Mouse (Mus musculus) kidney, adult 8-10 months (tissue): ENCODE measurements around the gene Rac3.
"Not testable (repeated sequence)": the region's sequence is repeated elsewhere in the genome, so short reads cannot be mapped to it uniquely, and the experiment has no call there.

Experiments
- DNase-seq, 2 experiments: peaks; one replicate each; pipeline ENCODE4 v3.0.0; 2022

Gene Rac3

DNA sequence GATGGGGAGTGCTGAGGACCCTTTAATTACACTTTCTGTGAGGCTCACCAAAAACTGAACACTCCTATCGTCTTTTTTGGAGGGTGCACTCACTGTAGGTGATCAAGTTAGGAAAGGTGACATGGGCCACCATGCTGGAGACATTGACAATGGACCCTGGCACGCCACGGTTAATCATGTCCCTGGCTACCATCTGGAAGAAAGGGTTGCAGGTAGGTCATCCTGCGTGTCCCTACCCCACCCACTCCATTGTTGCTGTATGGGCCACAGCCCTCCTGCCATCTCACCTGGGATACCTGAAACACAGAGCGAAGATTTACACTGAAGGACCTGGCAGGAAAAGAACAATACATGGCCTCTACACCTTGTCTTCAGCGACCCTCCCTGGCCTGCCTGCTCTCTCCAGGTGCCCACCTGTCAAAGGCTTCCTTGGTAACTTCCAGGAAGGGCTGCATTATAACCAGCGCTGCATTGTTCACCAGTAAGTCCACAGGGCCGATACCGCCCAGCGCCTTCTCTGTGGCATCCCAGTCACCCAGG, 9.1 kb downstream of the Rac3 start:
- no peak for DNase-seq

DNA sequence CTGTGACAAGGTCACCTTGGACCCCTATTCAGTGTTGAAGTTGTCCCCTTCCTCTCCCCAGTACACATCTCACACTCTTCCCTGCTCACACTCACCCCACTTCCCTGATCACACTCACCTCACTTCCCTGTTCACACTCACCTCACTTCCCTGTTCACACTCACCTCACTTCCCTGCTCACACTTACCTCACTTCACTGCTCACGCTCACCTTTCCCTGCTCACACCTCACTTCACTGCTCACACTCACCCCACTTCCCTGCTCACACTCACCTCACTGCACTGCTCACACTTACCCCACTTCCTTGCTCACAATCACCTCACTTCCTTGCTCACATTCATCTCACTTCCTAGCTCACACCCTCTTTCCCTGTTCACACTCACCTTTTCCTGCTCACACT, 10.1 kb downstream of the Rac3 start:
- DNase-seq: no peak

- no peak for DNase-seq
Measured at GRCm38 (mm10) chr11:120731858-120732680, 10.8 kb downstream of the Rac3 start, which contains the start of gene Cbr2. Gene Cbr2 (minus strand): TSS chr11:120732114.

DNA sequence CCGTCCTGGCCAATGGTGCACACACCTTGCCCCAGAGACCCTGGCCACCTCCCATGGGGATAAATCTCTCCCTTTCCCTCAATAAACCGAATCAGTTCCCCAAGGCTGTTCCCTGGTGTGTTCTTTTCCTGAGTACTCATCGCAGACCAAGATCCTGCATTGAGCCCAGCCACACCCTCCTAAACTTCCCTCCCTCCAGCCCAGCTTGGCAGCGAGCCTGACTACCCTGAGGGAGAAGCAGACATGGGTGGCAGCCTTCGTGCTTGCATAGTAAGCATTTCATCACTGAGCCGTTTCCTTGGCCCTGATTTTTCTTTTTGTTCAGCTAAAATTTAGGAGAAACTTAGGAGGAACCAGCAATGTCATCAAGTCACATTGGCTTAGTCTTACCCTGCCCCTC, 12.3 kb downstream of the Rac3 start:
- DNase-seq: peak; percentile 51 to 63

DNA sequence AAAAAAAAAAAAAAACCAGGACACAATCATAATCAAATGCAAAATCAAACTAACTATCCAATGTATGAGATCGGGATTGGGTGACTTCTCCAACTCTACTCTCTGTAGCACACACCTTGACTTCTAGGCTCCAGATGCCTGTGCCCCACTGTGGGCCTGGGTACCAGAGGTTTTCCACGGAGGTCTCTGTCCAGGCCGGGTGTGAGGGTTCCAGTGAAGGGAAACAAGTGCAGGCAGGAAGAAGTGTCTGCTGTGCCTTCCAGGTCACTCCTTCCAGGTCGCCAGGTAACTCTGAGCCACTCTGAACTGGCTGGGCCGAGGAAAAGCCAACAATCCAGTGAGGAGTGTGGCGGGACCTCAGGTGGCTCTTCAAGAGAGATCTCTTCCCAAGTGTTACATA, 15.2 kb downstream of the Rac3 start:
- no peak for DNase-seq

DNA sequence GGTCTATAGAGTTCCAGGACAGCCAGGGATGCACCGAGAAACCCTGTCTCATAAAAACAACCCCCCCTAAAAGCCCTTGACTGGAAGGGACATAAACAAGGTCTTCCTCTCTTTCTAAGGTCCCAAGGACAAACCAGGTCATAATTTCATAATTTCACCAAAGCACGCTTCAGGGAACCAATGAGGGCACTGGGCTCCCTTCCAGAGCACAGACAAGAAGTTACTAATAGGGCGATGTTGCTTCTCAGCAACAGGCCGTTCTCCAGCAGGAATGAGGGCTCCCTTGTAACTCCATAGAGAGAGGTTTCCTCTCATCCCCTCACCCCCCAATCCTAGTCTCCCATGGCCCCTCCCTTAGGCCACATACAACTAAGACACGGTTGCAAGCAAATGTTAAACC, 19.7 kb downstream of the Rac3 start:
- no peak for DNase-seq

GRCm38 (mm10) chr11:120744121-120744701, 22.9 kb downstream of the Rac3 start:
- DNase-seq: no peak

GRCm38 (mm10) chr11:120747974-120748373, 26.7 kb downstream of the Rac3 start:
- DNase-seq: no peak

DNA sequence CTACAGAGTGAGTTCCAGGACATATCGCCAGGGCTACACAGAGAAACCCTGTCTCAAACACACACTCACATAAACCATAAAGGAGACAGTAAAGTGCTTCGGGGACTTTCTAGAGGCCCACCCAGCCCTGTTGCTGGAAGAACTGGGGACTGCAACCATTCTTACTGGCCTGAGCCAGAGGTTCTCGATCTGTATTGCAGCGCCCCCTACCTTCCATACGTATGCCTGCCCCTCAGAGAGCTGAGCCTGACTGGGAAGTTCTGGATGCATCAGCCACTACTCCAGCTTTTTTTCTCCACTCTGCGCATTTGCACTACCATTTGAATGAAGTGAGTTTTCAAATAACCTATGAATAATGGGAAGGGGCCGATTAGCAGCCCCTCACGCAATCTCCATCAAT, 28.2 kb downstream of the Rac3 start:
- DNase-seq: peak in 1 of 2 experiments; percentile 38

- DNase-seq: no peak
Measured at GRCm38 (mm10) chr11:120751606-120752005, 30.3 kb downstream of the Rac3 start.

DNA sequence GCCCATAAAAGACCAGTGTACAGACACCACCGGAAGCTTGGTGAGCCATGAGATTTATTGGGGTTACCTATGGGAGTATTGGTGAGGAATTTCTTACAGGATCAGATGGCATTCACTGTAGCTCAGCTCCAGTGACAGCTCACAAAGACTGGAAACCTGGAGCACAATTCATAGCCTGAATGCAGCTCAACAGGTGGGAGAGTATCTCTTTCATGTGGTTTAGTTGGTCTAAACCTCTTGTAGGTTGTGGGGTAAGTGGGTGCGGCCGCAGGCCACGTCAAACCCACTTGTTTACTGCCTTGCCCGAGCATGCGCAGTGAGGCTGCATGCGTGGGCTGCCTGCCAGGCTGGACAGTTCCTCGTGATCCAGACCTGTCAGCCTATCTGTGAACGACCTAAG, 39.0 kb downstream of the Rac3 start:
- DNase-seq: no peak

DNA sequence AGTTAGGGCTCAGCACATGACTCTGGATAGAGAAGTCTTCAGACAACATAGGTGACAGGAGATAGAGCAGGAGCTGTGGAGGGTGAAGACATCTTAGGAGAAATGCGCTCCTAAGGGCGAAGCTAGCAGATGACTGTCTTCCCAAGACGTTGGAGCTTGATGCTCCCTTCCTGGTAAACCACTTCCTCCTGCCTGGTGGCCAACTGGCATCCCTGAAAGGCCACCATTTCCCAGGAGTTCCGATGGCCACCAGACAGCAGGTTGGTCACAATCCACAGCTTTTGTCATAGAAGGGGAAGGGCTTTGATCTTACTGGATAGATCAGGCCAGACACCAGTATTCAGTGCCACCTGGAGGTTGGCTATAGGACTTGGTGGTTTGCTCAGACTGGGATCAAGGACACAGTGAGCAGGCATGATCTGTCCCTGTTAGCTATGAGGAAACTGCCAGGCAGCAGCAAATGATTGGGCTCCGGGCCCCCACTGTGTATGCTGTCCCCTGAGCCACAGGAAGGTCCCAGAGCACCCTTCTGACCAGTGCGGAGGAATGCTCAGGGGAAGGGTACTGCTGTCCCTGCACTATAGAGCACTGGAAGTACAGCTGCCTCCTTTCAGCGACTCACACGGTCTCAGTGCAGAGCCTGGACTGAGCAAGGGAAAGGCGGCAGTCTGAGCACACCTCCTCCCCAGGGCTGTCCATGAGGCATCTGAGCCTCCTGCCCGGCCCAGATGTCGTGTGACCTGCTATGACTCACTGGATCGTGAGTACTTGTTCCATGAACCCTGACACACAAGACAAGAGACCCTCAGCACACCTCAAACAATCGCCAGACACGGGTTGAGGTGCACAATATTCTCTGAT, 40.8 kb downstream of the Rac3 start:
- no peak for DNase-seq

- DNase-seq: not testable (repeated sequence)
Measured at GRCm38 (mm10) chr11:120762672-120763041, 41.4 kb downstream of the Rac3 start, which contains the start of gene Hmga1b. Gene Hmga1b (plus strand): TSS chr11:120762794.

DNA sequence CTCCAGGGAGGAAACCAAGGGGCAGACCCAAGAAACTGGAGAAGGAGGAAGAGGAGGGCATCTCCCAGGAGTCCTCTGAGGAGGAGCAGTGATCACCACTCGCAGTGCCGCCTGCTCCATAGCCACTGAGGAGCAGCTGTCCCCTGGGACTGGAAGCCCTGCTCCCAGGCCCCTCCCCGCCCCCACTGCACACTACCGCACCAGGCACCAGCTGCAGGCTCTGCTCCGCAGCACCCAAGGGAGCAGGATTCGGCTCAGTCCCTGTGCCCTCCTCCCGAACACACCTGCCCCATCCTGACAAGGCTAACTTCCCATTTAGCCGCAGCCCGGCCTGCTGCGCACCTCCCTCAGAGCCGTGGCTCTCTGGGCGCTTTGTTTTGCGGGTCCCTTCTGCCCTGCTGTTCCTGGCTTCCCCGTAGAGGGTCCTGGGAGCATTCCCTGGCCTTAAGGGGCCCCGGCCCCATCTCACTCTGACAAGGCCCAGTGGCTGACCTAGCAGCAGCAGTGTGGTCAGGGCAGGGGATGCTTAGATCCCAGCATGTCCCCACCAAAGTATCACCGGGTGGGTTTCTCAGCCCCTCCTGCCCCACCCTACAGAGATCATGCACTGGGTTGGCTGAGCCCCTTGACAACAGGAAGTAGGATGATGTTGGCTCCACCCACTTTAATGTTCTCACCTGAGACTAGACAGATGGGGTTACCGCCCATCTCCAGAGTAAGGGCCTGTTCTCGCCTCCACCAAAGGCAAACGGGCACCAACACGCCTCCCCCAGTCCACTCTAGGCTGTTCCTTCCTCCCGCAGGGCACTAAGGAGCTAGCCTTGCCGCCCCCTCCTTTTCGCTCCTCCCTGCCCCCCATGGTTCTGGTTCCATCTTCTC, 42.1 kb downstream of the Rac3 start:
- DNase-seq: not testable (repeated sequence)

- not testable (repeated sequence) for DNase-seq
Measured at GRCm38 (mm10) chr11:120767023-120767422, 45.8 kb downstream of the Rac3 start.

DNA sequence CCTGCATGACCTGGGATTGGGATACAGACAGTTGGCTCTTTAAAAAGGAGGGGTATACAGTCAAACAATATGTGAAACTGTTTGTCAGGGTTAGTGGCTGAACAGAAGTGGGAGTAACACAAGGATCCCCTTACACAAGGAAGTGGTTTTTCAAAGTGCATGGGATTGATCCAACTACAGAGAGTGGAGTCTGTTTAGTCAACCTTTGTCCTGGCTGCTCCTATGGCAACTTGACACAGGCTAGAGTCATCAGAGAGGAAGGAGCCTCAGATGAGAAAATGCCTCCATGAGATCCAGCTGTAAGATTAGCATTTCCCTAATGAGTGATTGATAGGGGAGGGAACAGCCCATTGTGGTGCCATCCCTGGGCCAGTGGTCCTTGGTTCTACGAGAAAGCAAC, 46.9 kb downstream of the Rac3 start:
- DNase-seq: no peak

DNA sequence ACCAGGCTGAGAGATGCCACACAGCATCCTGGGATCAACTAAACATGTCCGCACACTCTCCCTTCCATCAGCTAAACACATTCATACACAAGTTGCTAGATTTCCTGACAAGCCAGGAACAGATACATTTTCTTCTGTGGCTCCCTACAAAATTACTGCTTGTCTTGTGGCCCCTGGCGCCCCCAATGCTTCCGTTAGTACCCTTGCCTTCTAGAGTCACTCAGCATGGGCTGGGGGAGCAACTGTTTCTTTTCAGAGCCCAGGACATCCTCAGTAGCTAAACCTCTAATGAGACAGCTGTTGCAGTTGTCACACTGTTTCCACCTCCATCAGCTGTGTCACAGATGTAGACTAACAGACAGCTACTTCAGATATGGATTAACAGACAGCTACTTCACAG, 51.5 kb downstream of the Rac3 start:
- no peak for DNase-seq
